Mouse (Mus musculus): ENCODE data around the gene Fancc. TPM values are rescaled to one million over a fixed set of nuclear protein-coding genes. Genes with fewer than 3 reads are reported as not detected.
A peak's percentile ranks its signal among the peaks of the same experiment; 100 is the strongest.

The Fancc gene
- polyA plus RNA-seq, 1 experiment from 2014 or later = 21.2 TPM

- peak overlapping the region; percentile 44 for H3K4me2 ChIP-seq
- H3K4me3 ChIP-seq = no peak overlapping the region
- peak overlapping the region; percentile 87 for H3K27ac ChIP-seq
- WGBS = 38% methylated on average over 6 of the region's 6 CpGs
- H3K9me3 ChIP-seq = no peaks in the 10 kb centered on the region
- ATAC-seq (ENCODE audit: insufficient number of reproducible peaks, insufficient read depth, low FRiP score, low TSS enrichment, low read depth) = no peak
- H3K4me1 ChIP-seq = peaks cover 85% of the 10 kb centered on the region
- peak overlapping the region; percentile 57 for H3K9ac ChIP-seq
- H3K27me3 ChIP-seq = no peaks in the 10 kb centered on the region
- H3K36me3 ChIP-seq = peaks cover 51% of the 10 kb centered on the region
Observed at GRCm38 (mm10) chr13:63258167-63258582, 238.9 kb downstream of the Fancc start.

GRCm38 (mm10) chr13:63256807-63257206 is 240.3 kb downstream of the Fancc start:
- peak overlapping the region; percentile 22; the same call in 1 of the 2 replicates for H3K27ac ChIP-seq
- H3K36me3 ChIP-seq = peaks cover 40% of the 10 kb centered on the region

GRCm38 (mm10) chr13:63256146-63256545 is 240.9 kb downstream of the Fancc start:
- Histone ChIP-seq H3K9me3 (no peaks in the 10 kb centered on the region), H3K4me1 (peaks cover 85% of the 10 kb centered on the region), H3K9ac (no peak overlapping the region), H3K4me2 (no peak overlapping the region), H3K36me3 (peaks cover 38% of the 10 kb centered on the region), H3K27me3 (no peaks in the 10 kb centered on the region), H3K4me3 (no peak overlapping the region), H3K27ac (no peak overlapping the region)
- no peak for ATAC-seq (ENCODE audit: insufficient number of reproducible peaks, insufficient read depth, low FRiP score, low TSS enrichment, low read depth)
- WGBS = 74% methylated on average over 6 of the region's 6 CpGs

More at GRCm38 (mm10) chr13:63256807-63257206, 240.3 kb downstream of the Fancc start:
- Histone ChIP-seq H3K27me3 (no peaks in the 10 kb centered on the region), H3K4me1 (peaks cover 85% of the 10 kb centered on the region), H3K9ac (no peak overlapping the region), H3K9me3 (no peaks in the 10 kb centered on the region), H3K4me3 (no peak overlapping the region), H3K4me2 (no peak overlapping the region)
- WGBS = 49% methylated on average over 7 of the region's 7 CpGs
- ATAC-seq (ENCODE audit: insufficient number of reproducible peaks, insufficient read depth, low FRiP score, low TSS enrichment, low read depth) = no peak

GRCm38 (mm10) chr13:63255519-63256011 is 241.5 kb downstream of the Fancc start:
- 76% methylated on average over 5 of the region's 5 CpGs for WGBS
- no peak overlapping the region for H3K4me3 ChIP-seq
- no peaks in the 10 kb centered on the region for H3K9me3 ChIP-seq
- H3K4me2 ChIP-seq = no peak overlapping the region
- no peaks in the 10 kb centered on the region for H3K27me3 ChIP-seq
- H3K36me3 ChIP-seq = peaks cover 40% of the 10 kb centered on the region
- peak overlapping the region; percentile 57 for H3K27ac ChIP-seq
- ATAC-seq (ENCODE audit: insufficient number of reproducible peaks, insufficient read depth, low FRiP score, low TSS enrichment, low read depth) = no peak
- H3K4me1 ChIP-seq = peaks cover 85% of the 10 kb centered on the region
- no peak overlapping the region for H3K9ac ChIP-seq

GRCm38 (mm10) chr13:63253886-63254636 is 243.0 kb downstream of the Fancc start:
- no peak overlapping the region for H3K4me3 ChIP-seq
- H3K36me3 ChIP-seq = peaks cover 50% of the 10 kb centered on the region
- 80% methylated on average over 7 of the region's 7 CpGs for WGBS
- no peaks in the 10 kb centered on the region for H3K9me3 ChIP-seq
- no peak overlapping the region for H3K9ac ChIP-seq
- H3K4me2 ChIP-seq = 0 out of 2 replicates have a peak overlapping the region, but pooled peaks have one; percentile 26
- H3K4me1 ChIP-seq = peaks cover 88% of the 10 kb centered on the region
- H3K27ac ChIP-seq = peak overlapping the region; percentile 23; the same call in 1 of the 2 replicates
- H3K27me3 ChIP-seq = no peaks in the 10 kb centered on the region
- no peak for ATAC-seq (ENCODE audit: insufficient number of reproducible peaks, insufficient read depth, low FRiP score, low TSS enrichment, low read depth)

GRCm38 (mm10) chr13:63253147-63253546 is 243.9 kb downstream of the Fancc start:
- ATAC-seq (ENCODE audit: insufficient number of reproducible peaks, insufficient read depth, low FRiP score, low TSS enrichment, low read depth) = no peak
- Histone ChIP-seq H3K36me3 (peaks cover 49% of the 10 kb centered on the region), H3K4me2 (peak overlapping the region; percentile 26), H3K27me3 (no peaks in the 10 kb centered on the region), H3K4me3 (no peak overlapping the region), H3K9me3 (no peaks in the 10 kb centered on the region), H3K27ac (0 out of 2 replicates have a peak overlapping the region, but pooled peaks have one; percentile 12), H3K9ac (peak overlapping the region; percentile 17; the same call in 1 of the 2 replicates), H3K4me1 (peaks cover 86% of the 10 kb centered on the region)
- WGBS = 56% methylated on average over 5 of the region's 5 CpGs

GRCm38 (mm10) chr13:63252295-63253010 is 244.6 kb downstream of the Fancc start:
- peak overlapping the region; percentile 68; the same call in 1 of the 2 replicates for H3K27ac ChIP-seq
- H3K36me3 ChIP-seq = peaks cover 47% of the 10 kb centered on the region
- WGBS = 50% methylated on average over 2 of the region's 2 CpGs
- H3K4me3 ChIP-seq = no peak overlapping the region
- H3K4me1 ChIP-seq = peaks cover 86% of the 10 kb centered on the region
- ATAC-seq (ENCODE audit: insufficient number of reproducible peaks, insufficient read depth, low FRiP score, low TSS enrichment, low read depth) = no peak
- H3K4me2 ChIP-seq = peak overlapping the region; percentile 82
- H3K27me3 ChIP-seq = no peaks in the 10 kb centered on the region
- H3K9me3 ChIP-seq = no peaks in the 10 kb centered on the region
- H3K9ac ChIP-seq = 0 out of 2 replicates have a peak overlapping the region, but pooled peaks have one; percentile 17

GRCm38 (mm10) chr13:63251118-63251889 is 245.8 kb downstream of the Fancc start:
- WGBS = 28% methylated on average over 12 of the region's 12 CpGs
- no peaks in the 10 kb centered on the region for H3K9me3 ChIP-seq
- H3K36me3 ChIP-seq = peaks cover 38% of the 10 kb centered on the region
- H3K4me3 ChIP-seq = peak overlapping the region; percentile 19
- H3K9ac ChIP-seq = peak overlapping the region; percentile 61
- H3K4me2 ChIP-seq = peak overlapping the region; percentile 82
- H3K4me1 ChIP-seq = peaks cover 92% of the 10 kb centered on the region
- H3K27ac ChIP-seq = peak overlapping the region; percentile 83
- no peaks in the 10 kb centered on the region for H3K27me3 ChIP-seq
- ATAC-seq (ENCODE audit: insufficient number of reproducible peaks, insufficient read depth, low FRiP score, low TSS enrichment, low read depth) = no peak

- Histone ChIP-seq H3K4me2 (peak overlapping the region; percentile 82), H3K4me1 (peaks cover 93% of the 10 kb centered on the region), H3K27ac (peak overlapping the region; percentile 83), H3K9me3 (no peaks in the 10 kb centered on the region), H3K27me3 (no peaks in the 10 kb centered on the region), H3K36me3 (peaks cover 38% of the 10 kb centered on the region), H3K9ac (peak overlapping the region; percentile 61), H3K4me3 (peak overlapping the region; percentile 19)
- ATAC-seq (ENCODE audit: insufficient number of reproducible peaks, insufficient read depth, low FRiP score, low TSS enrichment, low read depth) = no peak
- WGBS = 80% methylated on average over 8 of the region's 8 CpGs
Observed at GRCm38 (mm10) chr13:63250441-63250980, 246.6 kb downstream of the Fancc start.

- Histone ChIP-seq H3K4me1 (peaks cover 91% of the 10 kb centered on the region), H3K4me3 (peak overlapping the region; percentile 19), H3K36me3 (peaks cover 33% of the 10 kb centered on the region), H3K9me3 (no peaks in the 10 kb centered on the region), H3K27me3 (no peaks in the 10 kb centered on the region), H3K9ac (peak overlapping the region; percentile 61), H3K27ac (peak overlapping the region; percentile 83), H3K4me2 (peak overlapping the region; percentile 82)
- 68% methylated on average over 8 of the region's 8 CpGs for WGBS
- ATAC-seq (ENCODE audit: insufficient number of reproducible peaks, insufficient read depth, low FRiP score, low TSS enrichment, low read depth) = no peak
Observed at GRCm38 (mm10) chr13:63249741-63250431, 247.2 kb downstream of the Fancc start.

Data from embryonic facial prominence, embryonic 13.5 days (tissue).